Mouse (Mus musculus) small intestine, adult 2 months (tissue): ENCODE results near the gene 4930402F06Rik.

ENCODE experiments used
- CTCF ChIP-seq: fragments of 200-500 bp; IDR thresholded peaks from 2 replicates; pipeline ENCODE4 v1.5.1; 2012; ENCODE audit warnings: low read depth, mild to moderate bottlenecking, control low read depth, inconsistent platforms, low read length, moderate library complexity, mixed read lengths; ENCODE audit not compliant: insufficient replicate concordance, insufficient read length; ENCODE audit errors: extremely low read depth
- POLR2A ChIP-seq: fragments of 200-500 bp; IDR thresholded peaks from 2 replicates; pipeline ENCODE4 v1.6.1; 2012; ENCODE audit warnings: low read depth, mild to moderate bottlenecking, control low read depth, inconsistent platforms, low read length, moderate library complexity

DNA sequence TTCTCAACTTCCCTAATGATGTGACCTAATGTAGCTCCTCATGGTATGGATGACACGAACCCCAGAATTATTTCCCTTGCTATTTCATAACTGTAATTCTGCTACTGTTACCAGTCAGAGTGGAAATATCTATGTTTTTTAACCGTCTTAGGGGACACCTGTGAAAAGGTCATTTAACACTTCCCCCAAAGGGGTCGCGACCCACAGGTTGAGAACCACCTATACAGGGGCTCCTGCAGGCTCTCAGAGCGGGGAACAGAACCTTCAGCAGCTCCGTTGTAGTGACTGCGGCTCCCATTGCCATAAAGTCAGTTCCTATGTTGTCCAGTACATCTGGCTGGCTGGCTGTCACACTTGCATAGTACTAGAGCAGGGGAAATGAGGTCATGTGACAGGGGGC, 3.8 kb upstream of the 4930402F06Rik start:
- TF ChIP-seq CTCF (no peak), POLR2A (no peak)
